Comparison of ENCODE assay signal across 8 mouse cellular contexts in the genomic region with DNA sequence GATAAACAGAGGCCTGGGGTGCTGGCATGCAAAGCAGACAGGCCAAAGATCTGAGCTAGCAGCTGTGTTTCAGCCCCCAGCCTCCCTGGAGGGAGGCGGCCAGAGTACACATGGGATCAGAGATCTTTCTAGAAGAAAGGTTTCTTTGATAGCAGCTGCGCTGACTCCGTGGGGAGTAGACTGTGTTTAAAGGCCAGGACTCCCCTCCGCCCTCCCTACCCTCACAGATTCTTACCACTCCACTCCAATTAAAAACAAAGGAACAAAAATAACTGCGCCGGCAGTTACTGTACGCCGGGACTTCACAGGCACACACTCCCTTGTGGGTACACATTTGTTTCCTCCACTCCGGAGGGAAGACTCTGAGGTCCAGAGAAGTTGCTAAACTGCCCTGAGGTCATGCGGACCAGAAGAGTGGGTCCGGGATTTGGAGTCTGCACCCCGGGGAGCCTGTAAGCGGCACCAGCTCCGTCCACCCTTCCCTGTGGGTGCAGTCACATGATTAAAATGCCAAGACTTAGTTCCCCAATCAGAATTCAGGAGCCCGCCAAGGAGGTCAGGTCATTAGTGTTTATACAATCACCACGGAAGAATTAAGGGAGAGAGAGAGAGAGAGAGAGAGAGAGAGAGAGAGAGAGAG.
DNase-seq lines count a peak whose midpoint lies in the region; ATAC-seq and TF ChIP-seq lines count a peak whose summit lies in the region.

No protein-coding gene starts in this region.

- no peaks in the 10 kb centered on the region for H3K9me3 ChIP-seq in ES-Bruce4 (replicated peaks; ENCODE audit: control insufficient read depth, insufficient read depth, low read length, poor library complexity, severe bottlenecking)
- no peaks in the 10 kb centered on the region for H3K9me3 ChIP-seq in kidney, embryonic 14.5 days (ENCODE audit: control insufficient read depth, low read length)
- H3K9me3 ChIP-seq in stomach, postnatal 0 days (ENCODE audit: control insufficient read depth, low read length), result no peaks in the 10 kb centered on the region

- TF ChIP-seq CTCF in ES-Bruce4 (IDR thresholded peaks at IDR 0.05; ENCODE audit: low read depth, low read length), result no peak
- TF ChIP-seq CTCF in bone marrow macrophage, adult 2 months (IDR thresholded peaks at IDR 0.05; ENCODE audit: low read depth, low read length), result no peak
- TF ChIP-seq CTCF in stomach, postnatal 0 days (IDR thresholded peaks at IDR 0.05; ENCODE audit: low read depth), result no peak

- H3K9ac ChIP-seq in ES-Bruce4 (ENCODE audit: low read depth, poor library complexity, severe bottlenecking), result peak overlapping the region; percentile 26; the same call in 1 of the 2 replicates
- H3K9ac ChIP-seq in kidney, embryonic 14.5 days (ENCODE audit: low read depth, low read length), result peak overlapping the region; percentile 37
- peak overlapping the region; percentile 24; the same call in 1 of the 2 replicates for H3K9ac ChIP-seq in stomach, postnatal 0 days (ENCODE audit: low read length)

- ATAC-seq in kidney, embryonic 14.5 days (ENCODE audit: low FRiP score, low TSS enrichment), result peak; percentile 18; the same call in 1 of the 2 replicates
- peak; percentile 73 for ATAC-seq in stomach, postnatal 0 days (ENCODE audit: low FRiP score, low TSS enrichment)

- peak overlapping the region; percentile 61 for H3K4me2 ChIP-seq in kidney, embryonic 14.5 days (replicated peaks; ENCODE audit: low read depth, low read length)
- H3K4me2 ChIP-seq in stomach, postnatal 0 days (replicated peaks; ENCODE audit: low read depth), result peak overlapping the region; percentile 55

- DNase-seq in heart, adult 9 months (ENCODE audit: low spot score in 2 of 2), result peak; percentile 48
- DNase-seq in lung, postnatal 14 days, result peak; percentile 35
- DNase-seq in stomach, postnatal 0 days (ENCODE audit: low spot score), result peak; percentile 59
- DNase-seq in thymus, adult 18-20 months, result no peak
- no peak for DNase-seq in MN1 (ENCODE audit: low spot score)

- H3K36me3 ChIP-seq in ES-Bruce4 (ENCODE audit: control insufficient read depth, insufficient read depth, low read length, poor library complexity, severe bottlenecking), result no peaks in the 10 kb centered on the region
- H3K36me3 ChIP-seq in kidney, embryonic 14.5 days (ENCODE audit: control insufficient read depth, insufficient read depth, low read length), result no peaks in the 10 kb centered on the region
- no peaks in the 10 kb centered on the region for H3K36me3 ChIP-seq in stomach, postnatal 0 days (ENCODE audit: control insufficient read depth, insufficient read depth, low read length)

- TF ChIP-seq EP300 in ES-Bruce4 (IDR thresholded peaks at IDR 0.05; ENCODE audit: insufficient read depth, low read depth, low read length), result no peak
- no peak for TF ChIP-seq EP300 in stomach, postnatal 0 days (optimal IDR thresholded peaks at IDR 0.05)

- no peaks in the 10 kb centered on the region for H3K4me1 ChIP-seq in ES-Bruce4 (ENCODE audit: control insufficient read depth, insufficient read depth, low read length)
- no peaks in the 10 kb centered on the region for H3K4me1 ChIP-seq in bone marrow macrophage, adult 2 months (ENCODE audit: control insufficient read depth, insufficient read depth, low read length)
- peaks cover 10% of the 10 kb centered on the region for H3K4me1 ChIP-seq in kidney, embryonic 14.5 days (ENCODE audit: control insufficient read depth, insufficient read depth, low read length)
- no peaks in the 10 kb centered on the region for H3K4me1 ChIP-seq in stomach, postnatal 0 days (replicated peaks; ENCODE audit: control insufficient read depth, insufficient read depth)

- 0 out of 2 replicates have a peak, but pooled peaks cover 3% of the 10 kb centered on the region for H3K27me3 ChIP-seq in ES-Bruce4 (ENCODE audit: control insufficient read depth, insufficient read depth, low read length, poor library complexity, severe bottlenecking)
- H3K27me3 ChIP-seq in kidney, embryonic 14.5 days (ENCODE audit: control insufficient read depth, insufficient read depth, low read length), result no peaks in the 10 kb centered on the region; the same call in 1 of the 2 replicates
- no peaks in the 10 kb centered on the region for H3K27me3 ChIP-seq in stomach, postnatal 0 days (ENCODE audit: control insufficient read depth, insufficient read depth, low read length)

- no peak for TF ChIP-seq POLR2A in ES-Bruce4 (IDR thresholded peaks at IDR 0.05; ENCODE audit: insufficient read depth, low read length)
- TF ChIP-seq POLR2A in bone marrow macrophage, adult 2 months (IDR thresholded peaks at IDR 0.05; ENCODE audit: borderline replicate concordance, low read depth, low read length), result no peak

- H3K4me3 ChIP-seq in ES-Bruce4 (ENCODE audit: low read depth, low read length), result peak overlapping the region; percentile 34; the same call in 1 of the 2 replicates
- H3K4me3 ChIP-seq in bone marrow macrophage, adult 2 months (ENCODE audit: insufficient read depth, low read length), result peak overlapping the region; percentile 32
- H3K4me3 ChIP-seq in kidney, embryonic 14.5 days (ENCODE audit: low read length), result peak overlapping the region; percentile 34
- peak overlapping the region; percentile 27 for H3K4me3 ChIP-seq in stomach, postnatal 0 days (ENCODE audit: low read depth, low read length)

- no peak overlapping the region for H3K27ac ChIP-seq in ES-Bruce4 (ENCODE audit: insufficient read depth, low read length)
- H3K27ac ChIP-seq in bone marrow macrophage, adult 2 months (ENCODE audit: insufficient read depth, low read depth, low read length), result no peak overlapping the region
- peak overlapping the region; percentile 67 for H3K27ac ChIP-seq in kidney, embryonic 14.5 days (ENCODE audit: low read depth, low read length)
- H3K27ac ChIP-seq in stomach, postnatal 0 days (replicated peaks), result peak overlapping the region; percentile 78

- 4% methylated on average over 16 of the region's 16 CpGs for WGBS in kidney, embryonic 14.5 days
- 2% methylated on average over 16 of the region's 16 CpGs for WGBS in stomach, postnatal 0 days

Comparison
In these comparisons a context has a peak if more than half of its experiments do, and no peak if none do; other contexts are left out.
1. H3K27ac ChIP-seq: peak in kidney, embryonic 14.5 days (single experiment) and stomach, postnatal 0 days (single experiment); none in ES-Bruce4 (single experiment) and bone marrow macrophage, adult 2 months (single experiment).
2. DNase-seq: peak in heart, adult 9 months (2 of 2), lung, postnatal 14 days (single experiment) and stomach, postnatal 0 days (single experiment); none in thymus, adult 18-20 months (0 of 2) and MN1 (single experiment).
3. Peak in every context shown above with its lines, with median percentiles within 50 percentile points of each other: H3K4me3 ChIP-seq and H3K9ac ChIP-seq.